Mouse (Mus musculus) brain, embryonic 14.5 days (tissue): ENCODE measurements around the gene Tbc1d2b.

Source experiments
- CTCF ChIP-seq: fragments of 200-500 bp; IDR thresholded peaks from 2 replicates; pipeline ENCODE4 v1.5.1; 2012; ENCODE audit warnings: inconsistent platforms, mild to moderate bottlenecking, moderate library complexity, borderline replicate concordance; ENCODE audit not compliant: insufficient read depth, insufficient read length; ENCODE audit errors: extremely low read depth
- POLR2A ChIP-seq: fragments of 200-500 bp; IDR thresholded peaks from 2 replicates; pipeline ENCODE4 v1.6.1; 2012; ENCODE audit warnings: mild to moderate bottlenecking, inconsistent platforms, borderline replicate concordance; ENCODE audit not compliant: poor library complexity, insufficient read depth, insufficient read length, severe bottlenecking; ENCODE audit errors: extremely low read depth

DNA sequence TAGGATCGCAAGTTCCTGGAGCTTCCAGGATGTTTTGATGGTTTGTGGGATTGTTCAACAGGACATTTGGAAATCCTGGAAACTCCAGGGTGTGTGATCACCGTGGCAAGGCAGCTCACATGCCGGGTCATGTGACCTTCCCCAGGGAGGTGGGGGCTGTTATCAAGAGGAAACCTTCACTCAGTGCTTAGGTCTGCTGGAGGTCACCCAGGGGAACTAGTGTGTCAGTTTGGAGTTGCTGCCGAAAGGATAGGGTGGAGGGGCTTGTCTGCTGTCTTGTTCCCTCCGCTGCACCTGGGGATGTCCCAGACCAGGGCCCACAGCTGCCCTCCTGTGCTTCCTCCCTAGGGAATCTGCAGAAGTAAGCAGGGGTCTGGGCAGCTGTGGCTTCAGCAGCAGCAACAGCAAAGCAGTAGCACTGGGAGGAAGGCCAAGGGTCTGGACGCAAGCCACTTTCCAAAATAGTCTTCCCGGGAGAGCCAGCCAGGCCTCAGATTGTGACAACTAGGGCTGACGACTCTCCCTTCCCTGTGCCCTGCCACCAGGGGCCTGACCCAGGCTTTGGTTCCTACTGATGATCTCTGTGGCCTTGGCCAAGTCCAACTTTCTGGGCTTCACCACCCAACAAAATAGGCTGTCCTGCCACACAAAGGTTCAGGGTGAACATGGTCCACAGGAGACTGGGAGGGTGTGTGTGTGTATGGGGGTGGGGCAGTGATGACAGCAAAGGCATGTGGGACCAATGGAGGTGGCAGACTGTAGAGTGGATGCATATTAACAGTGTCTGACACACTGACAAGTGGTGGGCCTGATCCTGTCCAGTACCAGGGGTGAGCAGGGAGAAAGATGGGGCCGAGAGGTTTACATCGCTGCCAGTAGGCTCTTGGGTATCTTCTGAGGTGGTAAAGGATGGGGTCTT lies 71.8 kb downstream of the Tbc1d2b start:
- no peak for TF ChIP-seq CTCF
- no peak for TF ChIP-seq POLR2A
